Mouse (Mus musculus): ENCODE measurements around the gene Rbfox1. TPM values are rescaled to one million over a fixed set of nuclear protein-coding genes. Genes with fewer than 3 reads are reported as not detected.

Rbfox1 gene
- polyA plus RNA-seq, 1 experiment: not detected

GRCm38 (mm10) chr16:6448250-6448649 lies 563.1 kb downstream of the Rbfox1 start:
- H3K27ac ChIP-seq (ENCODE audit: insufficient read depth, low read depth, low read length): peak overlapping the region; percentile 20; the same call in 1 of the 2 replicates
- no peak overlapping the region for H3K4me3 ChIP-seq (ENCODE audit: insufficient read depth, low read depth, low read length)
- 8% methylated on average over 5 of the region's 5 CpGs for WGBS
- no peak for TF ChIP-seq CTCF (IDR thresholded peaks at IDR 0.05; ENCODE audit: insufficient read depth, low read depth, low read length)
- TF ChIP-seq POLR2A (IDR thresholded peaks at IDR 0.05; ENCODE audit: insufficient read depth, low read depth, low read length): no peak
- peaks cover 3% of the 10 kb centered on the region; the same call in 1 of the 2 replicates for H3K4me1 ChIP-seq (ENCODE audit: control insufficient read depth, insufficient read depth, low read length)

DNA sequence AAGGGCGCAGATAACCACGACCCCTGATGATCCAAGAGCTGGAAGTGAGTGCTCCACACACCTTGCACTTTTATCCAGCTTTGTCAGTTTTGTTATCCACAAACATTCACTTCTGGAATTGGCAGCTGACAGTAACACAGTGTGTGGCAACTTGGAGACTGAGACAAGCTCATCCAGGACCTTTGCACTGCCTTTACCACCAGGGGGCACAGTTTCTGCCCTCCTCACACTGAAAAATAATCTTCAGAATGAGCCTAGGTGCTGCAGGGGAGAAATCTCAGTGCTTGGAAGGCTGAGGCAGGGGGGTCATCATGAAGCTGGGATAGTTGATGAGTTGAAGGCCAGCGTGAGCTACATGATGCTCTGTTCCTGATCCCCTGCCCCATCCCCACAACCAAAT lies 570.2 kb downstream of the Rbfox1 start:
- 75% methylated on average over 3 of the region's 3 CpGs for WGBS
- H3K27ac ChIP-seq (ENCODE audit: insufficient read depth, low read depth, low read length): no peak overlapping the region
- H3K4me3 ChIP-seq (ENCODE audit: insufficient read depth, low read depth, low read length): no peak overlapping the region
- TF ChIP-seq CTCF (IDR thresholded peaks at IDR 0.05; ENCODE audit: insufficient read depth, low read depth, low read length): no peak
- TF ChIP-seq POLR2A (IDR thresholded peaks at IDR 0.05; ENCODE audit: insufficient read depth, low read depth, low read length): no peak
- H3K4me1 ChIP-seq (ENCODE audit: control insufficient read depth, insufficient read depth, low read length): no peaks in the 10 kb centered on the region

DNA sequence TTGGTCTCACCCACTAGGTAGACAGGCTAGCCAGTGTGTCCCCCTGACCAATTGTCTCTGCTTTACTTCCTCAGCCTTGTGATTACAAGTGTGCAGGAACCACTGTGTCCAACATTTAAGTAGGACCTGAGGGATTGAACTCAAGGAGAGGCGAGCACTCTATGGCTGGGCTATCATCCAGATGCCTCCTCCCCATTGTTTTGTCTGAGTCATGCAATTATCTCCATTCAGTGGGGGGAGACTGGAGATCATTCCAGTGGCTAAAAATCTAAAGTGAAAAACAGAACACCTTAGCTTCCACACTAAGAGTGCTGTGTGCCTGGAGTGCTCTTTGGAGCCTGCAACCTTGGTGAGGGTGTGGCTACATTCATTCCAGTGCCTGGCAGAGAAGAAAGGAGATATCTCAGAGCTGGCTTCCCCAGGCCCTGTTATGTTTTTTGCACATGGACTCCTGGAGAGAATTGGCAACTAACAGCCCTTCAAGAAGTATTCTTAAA lies 594.0 kb downstream of the Rbfox1 start:
- H3K4me1 ChIP-seq (ENCODE audit: control insufficient read depth, insufficient read depth, low read length): peaks cover 3% of the 10 kb centered on the region
- H3K4me3 ChIP-seq (ENCODE audit: insufficient read depth, low read depth, low read length): no peak overlapping the region
- no peak overlapping the region for H3K27ac ChIP-seq (ENCODE audit: insufficient read depth, low read depth, low read length)
- TF ChIP-seq POLR2A (IDR thresholded peaks at IDR 0.05; ENCODE audit: insufficient read depth, low read depth, low read length): no peak
- no peak for TF ChIP-seq CTCF (IDR thresholded peaks at IDR 0.05; ENCODE audit: insufficient read depth, low read depth, low read length)
- 35% methylated on average over 1 of the region's 1 CpGs for WGBS

GRCm38 (mm10) chr16:6479616-6480410 lies 594.7 kb downstream of the Rbfox1 start:
- H3K27ac ChIP-seq (ENCODE audit: insufficient read depth, low read depth, low read length): no peak overlapping the region
- H3K4me3 ChIP-seq (ENCODE audit: insufficient read depth, low read depth, low read length): no peak overlapping the region
- peaks cover 3% of the 10 kb centered on the region for H3K4me1 ChIP-seq (ENCODE audit: control insufficient read depth, insufficient read depth, low read length)
- WGBS: 30% methylated on average over 3 of the region's 3 CpGs
- no peak for TF ChIP-seq CTCF (IDR thresholded peaks at IDR 0.05; ENCODE audit: insufficient read depth, low read depth, low read length)
- no peak for TF ChIP-seq POLR2A (IDR thresholded peaks at IDR 0.05; ENCODE audit: insufficient read depth, low read depth, low read length)

- peaks cover 3% of the 10 kb centered on the region for H3K4me1 ChIP-seq (ENCODE audit: control insufficient read depth, insufficient read depth, low read length)
- WGBS: 2% methylated on average over 5 of the region's 5 CpGs
- no peak overlapping the region for H3K4me3 ChIP-seq (ENCODE audit: insufficient read depth, low read depth, low read length)
- no peak overlapping the region for H3K27ac ChIP-seq (ENCODE audit: insufficient read depth, low read depth, low read length)
- TF ChIP-seq CTCF (IDR thresholded peaks at IDR 0.05; ENCODE audit: insufficient read depth, low read depth, low read length) (no peak), POLR2A (IDR thresholded peaks at IDR 0.05; ENCODE audit: insufficient read depth, low read depth, low read length) (no peak)
Observed at GRCm38 (mm10) chr16:6480411-6480728, 595.2 kb downstream of the Rbfox1 start.

DNA sequence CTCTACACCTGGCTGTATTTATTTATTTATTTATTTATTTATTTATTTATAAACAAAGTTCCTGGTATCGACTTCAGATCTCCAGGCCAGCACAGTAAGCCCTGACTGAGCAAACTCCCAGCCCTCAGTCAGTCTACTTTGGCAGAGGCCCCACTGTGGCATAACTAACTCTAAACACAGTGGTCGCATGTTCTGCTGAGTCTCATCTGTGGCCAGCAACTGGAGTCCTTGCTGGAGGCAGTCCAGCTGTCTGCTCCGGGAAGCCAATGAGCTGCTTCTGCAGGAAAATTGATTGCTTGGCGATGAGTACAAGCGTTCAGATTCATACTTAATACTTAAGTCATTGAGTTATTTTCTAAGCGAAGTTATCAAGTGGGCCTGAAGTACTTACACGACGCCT lies 598.5 kb downstream of the Rbfox1 start:
- TF ChIP-seq POLR2A (IDR thresholded peaks at IDR 0.05; ENCODE audit: insufficient read depth, low read depth, low read length) (no peak), CTCF (IDR thresholded peaks at IDR 0.05; ENCODE audit: insufficient read depth, low read depth, low read length) (no peak)
- 82% methylated on average over 8 of the region's 8 CpGs for WGBS
- Histone ChIP-seq H3K27ac (ENCODE audit: insufficient read depth, low read depth, low read length) (no peak overlapping the region), H3K4me3 (ENCODE audit: insufficient read depth, low read depth, low read length) (no peak overlapping the region), H3K4me1 (ENCODE audit: control insufficient read depth, insufficient read depth, low read length) (peaks cover 3% of the 10 kb centered on the region)

GRCm38 (mm10) chr16:6485631-6486030 lies 600.5 kb downstream of the Rbfox1 start:
- Histone ChIP-seq H3K27ac (ENCODE audit: insufficient read depth, low read depth, low read length) (no peak overlapping the region), H3K4me1 (ENCODE audit: control insufficient read depth, insufficient read depth, low read length) (no peaks in the 10 kb centered on the region), H3K4me3 (ENCODE audit: insufficient read depth, low read depth, low read length) (no peak overlapping the region)
- 84% methylated on average over 3 of the region's 3 CpGs for WGBS
- no peak for TF ChIP-seq POLR2A (IDR thresholded peaks at IDR 0.05; ENCODE audit: insufficient read depth, low read depth, low read length)
- no peak for TF ChIP-seq CTCF (IDR thresholded peaks at IDR 0.05; ENCODE audit: insufficient read depth, low read depth, low read length)

- peaks cover 2% of the 10 kb centered on the region; the same call in 1 of the 2 replicates for H3K4me1 ChIP-seq (ENCODE audit: control insufficient read depth, insufficient read depth, low read length)
- H3K27ac ChIP-seq (ENCODE audit: insufficient read depth, low read depth, low read length): no peak overlapping the region
- no peak overlapping the region for H3K4me3 ChIP-seq (ENCODE audit: insufficient read depth, low read depth, low read length)
- TF ChIP-seq POLR2A (IDR thresholded peaks at IDR 0.05; ENCODE audit: insufficient read depth, low read depth, low read length) (no peak), CTCF (IDR thresholded peaks at IDR 0.05; ENCODE audit: insufficient read depth, low read depth, low read length) (no peak)
- 38% methylated on average over 8 of the region's 8 CpGs for WGBS
Observed at GRCm38 (mm10) chr16:6502219-6502618, 617.1 kb downstream of the Rbfox1 start.

- Histone ChIP-seq H3K4me1 (ENCODE audit: control insufficient read depth, insufficient read depth, low read length) (peaks cover 2% of the 10 kb centered on the region; the same call in 1 of the 2 replicates), H3K4me3 (ENCODE audit: insufficient read depth, low read depth, low read length) (no peak overlapping the region), H3K27ac (ENCODE audit: insufficient read depth, low read depth, low read length) (no peak overlapping the region)
- 63% methylated on average over 5 of the region's 5 CpGs for WGBS
- TF ChIP-seq CTCF (IDR thresholded peaks at IDR 0.05; ENCODE audit: insufficient read depth, low read depth, low read length): no peak
- TF ChIP-seq POLR2A (IDR thresholded peaks at IDR 0.05; ENCODE audit: insufficient read depth, low read depth, low read length): no peak
Observed at GRCm38 (mm10) chr16:6503573-6504331, 618.6 kb downstream of the Rbfox1 start.

Data from olfactory bulb, adult 2 months (tissue).